ENCODE assay signal across 12 mouse cellular contexts in genomic region chr9:37545847-37546452, GRCm38 (mm10). TPM values are rescaled to one million over a fixed set of nuclear protein-coding genes. Genes with fewer than 3 reads are reported as not detected.
A peak's percentile ranks its signal among the peaks of the same experiment; 100 is the strongest.
DNase-seq lines count a peak whose midpoint lies in the region; ATAC-seq and TF ChIP-seq lines count a peak whose summit lies in the region.
"Had no signal": no experiment of that assay in that cellular context is flagged by ENCODE, and none has a peak within 500 bp of the region (broad histone marks: within the 10 kb centered on the region; RNA-seq: fewer than 3 reads in every experiment).

No protein-coding gene starts in this region.

- no peak for ATAC-seq in forebrain, embryonic 12.5 days (ENCODE audit: low FRiP score)
- no peak for ATAC-seq in forebrain, embryonic 15.5 days (replicated peaks)
- no peak for ATAC-seq in lung, postnatal 0 days
- ATAC-seq in heart, embryonic 11.5 days (replicated peaks; ENCODE audit: insufficient number of reproducible peaks, low FRiP score, low TSS enrichment) = no peak
- no peak for ATAC-seq in limb, embryonic 12.5 days (ENCODE audit: insufficient number of reproducible peaks, insufficient read depth, low FRiP score, low TSS enrichment, low read depth)
- ATAC-seq: Patski had no signal

- H3K9me3 ChIP-seq in forebrain, embryonic 12.5 days = no peaks in the 10 kb centered on the region
- no peaks in the 10 kb centered on the region for H3K9me3 ChIP-seq in forebrain, embryonic 15.5 days
- H3K9me3 ChIP-seq in lung, postnatal 0 days (ENCODE audit: low read length) = no peaks in the 10 kb centered on the region
- H3K9me3 ChIP-seq in heart, embryonic 11.5 days (replicated peaks; ENCODE audit: control insufficient read depth, low read length) = no peaks in the 10 kb centered on the region
- no peaks in the 10 kb centered on the region for H3K9me3 ChIP-seq in limb, embryonic 12.5 days

- WGBS in forebrain, embryonic 12.5 days = 13% methylated on average over 27 of the region's 27 CpGs
- 23% methylated on average over 27 of the region's 27 CpGs for WGBS in forebrain, embryonic 15.5 days
- WGBS in lung, postnatal 0 days = 39% methylated on average over 27 of the region's 27 CpGs
- 13% methylated on average over 27 of the region's 27 CpGs for WGBS in heart, embryonic 11.5 days (ENCODE audit: insufficient replicate concordance)
- 8% methylated on average over 26 of the region's 27 CpGs for WGBS in limb, embryonic 12.5 days

- H3K27me3 ChIP-seq in forebrain, embryonic 12.5 days = peaks cover 77% of the 10 kb centered on the region
- H3K27me3 ChIP-seq in forebrain, embryonic 15.5 days = peaks cover 44% of the 10 kb centered on the region
- no peaks in the 10 kb centered on the region for H3K27me3 ChIP-seq in lung, postnatal 0 days (replicated peaks; ENCODE audit: insufficient read depth, low read length)
- H3K27me3 ChIP-seq in heart, embryonic 11.5 days (ENCODE audit: control insufficient read depth, insufficient read depth, low read length) = peaks cover 32% of the 10 kb centered on the region
- peaks cover 81% of the 10 kb centered on the region for H3K27me3 ChIP-seq in limb, embryonic 12.5 days
- H3K27me3 ChIP-seq: Patski had no signal

- no peaks in the 10 kb centered on the region for H3K36me3 ChIP-seq in forebrain, embryonic 12.5 days (replicated peaks)
- H3K36me3 ChIP-seq in forebrain, embryonic 15.5 days = no peaks in the 10 kb centered on the region
- no peaks in the 10 kb centered on the region for H3K36me3 ChIP-seq in lung, postnatal 0 days (ENCODE audit: insufficient read depth, low read length)
- no peaks in the 10 kb centered on the region for H3K36me3 ChIP-seq in heart, embryonic 11.5 days (ENCODE audit: control insufficient read depth, insufficient read depth, low read length)
- no peaks in the 10 kb centered on the region for H3K36me3 ChIP-seq in limb, embryonic 12.5 days

- H3K9ac ChIP-seq in forebrain, embryonic 12.5 days = no peak overlapping the region
- H3K9ac ChIP-seq in forebrain, embryonic 15.5 days (replicated peaks) = no peak overlapping the region
- H3K9ac ChIP-seq in lung, postnatal 0 days (replicated peaks; ENCODE audit: low read depth) = no peak overlapping the region
- no peak overlapping the region for H3K9ac ChIP-seq in heart, embryonic 11.5 days (ENCODE audit: low read depth, low read length)
- H3K9ac ChIP-seq in limb, embryonic 12.5 days (replicated peaks) = 0 out of 2 replicates have a peak overlapping the region, but pooled peaks have one; percentile 1

- no peak for TF ChIP-seq CTCF in lung, postnatal 0 days (IDR thresholded peaks at IDR 0.05)

- H3K4me3 ChIP-seq in forebrain, embryonic 12.5 days (replicated peaks) = no peak overlapping the region; the same call in 1 of the 2 replicates
- no peak overlapping the region for H3K4me3 ChIP-seq in forebrain, embryonic 15.5 days
- no peak overlapping the region for H3K4me3 ChIP-seq in lung, postnatal 0 days (ENCODE audit: low read depth, low read length)
- H3K4me3 ChIP-seq in heart, embryonic 11.5 days (ENCODE audit: low read depth, low read length) = peak overlapping the region; percentile 8; the same call in 1 of the 2 replicates
- H3K4me3 ChIP-seq in limb, embryonic 12.5 days (replicated peaks) = 0 out of 2 replicates have a peak overlapping the region, but pooled peaks have one; percentile 15

- H3K4me2 ChIP-seq in forebrain, embryonic 12.5 days = peak overlapping the region; percentile 56; the same call in 1 of the 2 replicates
- H3K4me2 ChIP-seq in forebrain, embryonic 15.5 days (replicated peaks) = no peak overlapping the region
- H3K4me2 ChIP-seq in lung, postnatal 0 days (replicated peaks; ENCODE audit: low read depth, low read length) = no peak overlapping the region
- H3K4me2 ChIP-seq in heart, embryonic 11.5 days = peak overlapping the region; percentile 43
- H3K4me2 ChIP-seq in limb, embryonic 12.5 days = 0 out of 2 replicates have a peak overlapping the region, but pooled peaks have one; percentile 32

- peaks cover 20% of the 10 kb centered on the region for H3K4me1 ChIP-seq in forebrain, embryonic 12.5 days
- peaks cover 16% of the 10 kb centered on the region for H3K4me1 ChIP-seq in forebrain, embryonic 15.5 days
- no peaks in the 10 kb centered on the region; the same call in 1 of the 2 replicates for H3K4me1 ChIP-seq in lung, postnatal 0 days (ENCODE audit: insufficient read depth, low read depth, low read length)
- peaks cover 5% of the 10 kb centered on the region; the same call in 1 of the 2 replicates for H3K4me1 ChIP-seq in heart, embryonic 11.5 days (ENCODE audit: control insufficient read depth, insufficient read depth, low read length)
- H3K4me1 ChIP-seq in limb, embryonic 12.5 days (replicated peaks) = peaks cover 22% of the 10 kb centered on the region

- no peak for TF ChIP-seq EP300 in lung, postnatal 0 days (IDR thresholded peaks at IDR 0.05)

- DNase-seq in lung, postnatal 0 days (ENCODE audit: low spot score) = peak; percentile 4
- no peak for DNase-seq in lung, postnatal 14 days
- no peak for DNase-seq in frontal cortex, postnatal 25 days (ENCODE audit: low spot score in 2 of 2)
- no peak for DNase-seq in urinary bladder, postnatal 25 days (ENCODE audit: low spot score)
- DNase-seq: gastrocnemius, postnatal 10 days; kidney, adult 11 months; lung, postnatal 36 days had no signal

- no peak overlapping the region for H3K27ac ChIP-seq in forebrain, embryonic 12.5 days
- no peak overlapping the region for H3K27ac ChIP-seq in forebrain, embryonic 15.5 days (replicated peaks)
- no peak overlapping the region for H3K27ac ChIP-seq in lung, postnatal 0 days (ENCODE audit: low read length)
- H3K27ac ChIP-seq in heart, embryonic 11.5 days (ENCODE audit: low read depth, low read length) = no peak overlapping the region
- no peak overlapping the region for H3K27ac ChIP-seq in limb, embryonic 12.5 days

RNA-seq across cellular contexts. Expression of gene Nrgn, which starts 6.8 kb away (rescaled TPM):
- 3.8 and 4.2 TPM in 2 replicates for polyA plus RNA-seq in forebrain, embryonic 12.5 days (2016; fragmentation: Nextera tagmentation; extraction: Ambion mirVana)
- 16.1 and 17.3 TPM in 2 replicates for polyA plus RNA-seq in forebrain, embryonic 15.5 days (2015; fragmentation: Nextera tagmentation; extraction: Ambion mirVana)
- polyA plus RNA-seq in lung, postnatal 0 days (2015; fragmentation: Nextera tagmentation; extraction: Ambion mirVana) = 4.0 and 4.2 TPM in 2 replicates
- polyA plus RNA-seq in heart, embryonic 11.5 days (2014; fragmentation: Nextera tagmentation; extraction: Ambion mirVana) = 4.8 and 5.2 TPM in 2 replicates
- polyA plus RNA-seq in limb, embryonic 12.5 days (2016; fragmentation: Nextera tagmentation; extraction: Ambion mirVana) = 5.1 and 6.1 TPM in 2 replicates

RNA-seq across cellular contexts. Expression of gene Vsig2, which starts 6.9 kb away (rescaled TPM):
- polyA plus RNA-seq in forebrain, embryonic 12.5 days (2016; fragmentation: Nextera tagmentation; extraction: Ambion mirVana) = 0.32 and 0.82 TPM in 2 replicates
- polyA plus RNA-seq in forebrain, embryonic 15.5 days (2015; fragmentation: Nextera tagmentation; extraction: Ambion mirVana) = 0.64 and 0.69 TPM in 2 replicates
- 85.6 and 94.9 TPM in 2 replicates for polyA plus RNA-seq in lung, postnatal 0 days (2015; fragmentation: Nextera tagmentation; extraction: Ambion mirVana)
- polyA plus RNA-seq in heart, embryonic 11.5 days (2014; fragmentation: Nextera tagmentation; extraction: Ambion mirVana) = 1.5 and 1.6 TPM in 2 replicates
- polyA plus RNA-seq in limb, embryonic 12.5 days (2016; fragmentation: Nextera tagmentation; extraction: Ambion mirVana) = 0.95 and 1.6 TPM in 2 replicates

RNA-seq across cellular contexts. Expression of gene Siae, which starts 9.5 kb away (rescaled TPM):
- 7.3 and 7.4 TPM in 2 replicates for polyA plus RNA-seq in forebrain, embryonic 12.5 days (2016; fragmentation: Nextera tagmentation; extraction: Ambion mirVana)
- 8.6 and 8.8 TPM in 2 replicates for polyA plus RNA-seq in forebrain, embryonic 15.5 days (2015; fragmentation: Nextera tagmentation; extraction: Ambion mirVana)
- 7.7 and 9.9 TPM in 2 replicates for polyA plus RNA-seq in lung, postnatal 0 days (2015; fragmentation: Nextera tagmentation; extraction: Ambion mirVana)
- polyA plus RNA-seq in heart, embryonic 11.5 days (2014; fragmentation: Nextera tagmentation; extraction: Ambion mirVana) = 7.8 and 10.6 TPM in 2 replicates
- 4.5 and 5.0 TPM in 2 replicates for polyA plus RNA-seq in limb, embryonic 12.5 days (2016; fragmentation: Nextera tagmentation; extraction: Ambion mirVana)

RNA-seq across cellular contexts. Expression of gene Esam, which starts 18.1 kb away (rescaled TPM):
- polyA plus RNA-seq in forebrain, embryonic 12.5 days (2016; fragmentation: Nextera tagmentation; extraction: Ambion mirVana) = 23.2 and 24.3 TPM in 2 replicates
- polyA plus RNA-seq in forebrain, embryonic 15.5 days (2015; fragmentation: Nextera tagmentation; extraction: Ambion mirVana) = 34.3 and 34.5 TPM in 2 replicates
- 256 and 260 TPM in 2 replicates for polyA plus RNA-seq in lung, postnatal 0 days (2015; fragmentation: Nextera tagmentation; extraction: Ambion mirVana)
- 45.4 and 59.6 TPM in 2 replicates for polyA plus RNA-seq in heart, embryonic 11.5 days (2014; fragmentation: Nextera tagmentation; extraction: Ambion mirVana)
- polyA plus RNA-seq in limb, embryonic 12.5 days (2016; fragmentation: Nextera tagmentation; extraction: Ambion mirVana) = 26.8 and 29.7 TPM in 2 replicates

RNA-seq across cellular contexts. Expression of gene Msantd2, which starts 56.8 kb away (rescaled TPM):
- 46.9 and 47.3 TPM in 2 replicates for polyA plus RNA-seq in forebrain, embryonic 12.5 days (2016; fragmentation: Nextera tagmentation; extraction: Ambion mirVana)
- 34.1 and 34.7 TPM in 2 replicates for polyA plus RNA-seq in forebrain, embryonic 15.5 days (2015; fragmentation: Nextera tagmentation; extraction: Ambion mirVana)
- polyA plus RNA-seq in lung, postnatal 0 days (2015; fragmentation: Nextera tagmentation; extraction: Ambion mirVana) = 12.1 and 12.2 TPM in 2 replicates
- polyA plus RNA-seq in heart, embryonic 11.5 days (2014; fragmentation: Nextera tagmentation; extraction: Ambion mirVana) = 20.2 and 20.5 TPM in 2 replicates
- 40.4 and 45.0 TPM in 2 replicates for polyA plus RNA-seq in limb, embryonic 12.5 days (2016; fragmentation: Nextera tagmentation; extraction: Ambion mirVana)

Comparison
In these comparisons a context has a peak if more than half of its experiments do, and no peak if none do; other contexts are left out.
1. H3K4me2 ChIP-seq: peak in forebrain, embryonic 12.5 days (single experiment), heart, embryonic 11.5 days (single experiment) and limb, embryonic 12.5 days (single experiment); none in forebrain, embryonic 15.5 days (single experiment) and lung, postnatal 0 days (single experiment).
2. H3K4me3 ChIP-seq: peak in heart, embryonic 11.5 days (single experiment) and limb, embryonic 12.5 days (single experiment); none in forebrain, embryonic 12.5 days (single experiment), forebrain, embryonic 15.5 days (single experiment) and lung, postnatal 0 days (single experiment).
3. RNA of gene Vsig2, which starts 6.9 kb away (polyA plus RNA-seq): 85.6 to 94.9 TPM in lung, postnatal 0 days; 0.95 to 1.6 TPM in limb, embryonic 12.5 days, 1.5 to 1.6 TPM in heart, embryonic 11.5 days, 0.32 to 0.82 TPM in forebrain, embryonic 12.5 days and 0.64 to 0.69 TPM in forebrain, embryonic 15.5 days; every median in the first group is over 10 times any median in the second.